Mouse (Mus musculus): ENCODE results near the gene Micu1. TPM values are rescaled to one million over a fixed set of nuclear protein-coding genes. Genes with fewer than 3 reads are reported as not detected.

Micu1 gene
- polyA plus RNA-seq, 1 experiment from 2014 or later: 69.1 TPM

GRCm38 (mm10) chr10:59729842-59730241 is 27.6 kb downstream of the Micu1 start:
- no peak for ATAC-seq
- H3K27me3 ChIP-seq (replicated peaks; ENCODE audit: control insufficient read depth, insufficient read depth, low read length): no peaks in the 10 kb centered on the region
- H3K4me1 ChIP-seq (ENCODE audit: control insufficient read depth, insufficient read depth, low read length): no peaks in the 10 kb centered on the region
- H3K27ac ChIP-seq (ENCODE audit: low read depth, low read length): no peak overlapping the region
- WGBS: 31% methylated on average over 4 of the region's 4 CpGs
- H3K4me3 ChIP-seq (ENCODE audit: low read depth, low read length): no peak overlapping the region
- peak; percentile 53 for DNase-seq (ENCODE audit: low spot score)
- no peak overlapping the region for H3K4me2 ChIP-seq (ENCODE audit: low read length)
- no peaks in the 10 kb centered on the region for H3K9me3 ChIP-seq (replicated peaks; ENCODE audit: control insufficient read depth, low read length)
- no peak overlapping the region for H3K9ac ChIP-seq (ENCODE audit: low read length)
- H3K36me3 ChIP-seq (ENCODE audit: control insufficient read depth, insufficient read depth, low read length): peaks cover 16% of the 10 kb centered on the region

GRCm38 (mm10) chr10:59736027-59736598 is 33.8 kb downstream of the Micu1 start:
- H3K9me3 ChIP-seq (replicated peaks; ENCODE audit: control insufficient read depth, low read length): no peaks in the 10 kb centered on the region
- peaks cover 16% of the 10 kb centered on the region for H3K36me3 ChIP-seq (ENCODE audit: control insufficient read depth, insufficient read depth, low read length)
- no peak overlapping the region for H3K4me2 ChIP-seq (ENCODE audit: low read length)
- no peak overlapping the region for H3K4me3 ChIP-seq (ENCODE audit: low read depth, low read length)
- no peak overlapping the region for H3K9ac ChIP-seq (ENCODE audit: low read length)
- DNase-seq (ENCODE audit: low spot score) (no peak), ATAC-seq (no peak)
- WGBS: 73% methylated on average over 11 of the region's 11 CpGs
- no peak overlapping the region for H3K27ac ChIP-seq (ENCODE audit: low read depth, low read length)
- H3K4me1 ChIP-seq (ENCODE audit: control insufficient read depth, insufficient read depth, low read length): no peaks in the 10 kb centered on the region
- H3K27me3 ChIP-seq (replicated peaks; ENCODE audit: control insufficient read depth, insufficient read depth, low read length): no peaks in the 10 kb centered on the region

GRCm38 (mm10) chr10:59741448-59741847 is 39.2 kb downstream of the Micu1 start:
- Histone ChIP-seq H3K27ac (ENCODE audit: low read depth, low read length) (no peak overlapping the region), H3K9ac (ENCODE audit: low read length) (no peak overlapping the region), H3K27me3 (replicated peaks; ENCODE audit: control insufficient read depth, insufficient read depth, low read length) (no peaks in the 10 kb centered on the region), H3K4me1 (ENCODE audit: control insufficient read depth, insufficient read depth, low read length) (no peaks in the 10 kb centered on the region), H3K36me3 (ENCODE audit: control insufficient read depth, insufficient read depth, low read length) (peaks cover 4% of the 10 kb centered on the region), H3K4me3 (ENCODE audit: low read depth, low read length) (no peak overlapping the region), H3K4me2 (ENCODE audit: low read length) (no peak overlapping the region), H3K9me3 (replicated peaks; ENCODE audit: control insufficient read depth, low read length) (no peaks in the 10 kb centered on the region)
- DNase-seq (ENCODE audit: low spot score) (no peak), ATAC-seq (no peak)
- 83% methylated on average over 4 of the region's 4 CpGs for whole genome bisulfite sequencing

GRCm38 (mm10) chr10:59743397-59743796 is 41.1 kb downstream of the Micu1 start:
- Histone ChIP-seq H3K27me3 (replicated peaks; ENCODE audit: control insufficient read depth, insufficient read depth, low read length) (no peaks in the 10 kb centered on the region), H3K36me3 (ENCODE audit: control insufficient read depth, insufficient read depth, low read length) (peaks cover 4% of the 10 kb centered on the region), H3K4me1 (ENCODE audit: control insufficient read depth, insufficient read depth, low read length) (no peaks in the 10 kb centered on the region), H3K4me2 (ENCODE audit: low read length) (no peak overlapping the region), H3K4me3 (ENCODE audit: low read depth, low read length) (no peak overlapping the region), H3K9me3 (replicated peaks; ENCODE audit: control insufficient read depth, low read length) (no peaks in the 10 kb centered on the region), H3K27ac (ENCODE audit: low read depth, low read length) (no peak overlapping the region), H3K9ac (ENCODE audit: low read length) (no peak overlapping the region)
- peak; percentile 31 for DNase-seq (ENCODE audit: low spot score)
- ATAC-seq: no peak
- WGBS: 62% methylated on average over 12 of the region's 12 CpGs

- DNase-seq (ENCODE audit: low spot score) (no peak), ATAC-seq (no peak)
- 73% methylated on average over 5 of the region's 5 CpGs for WGBS
- no peaks in the 10 kb centered on the region for H3K27me3 ChIP-seq (replicated peaks; ENCODE audit: control insufficient read depth, insufficient read depth, low read length)
- H3K27ac ChIP-seq (ENCODE audit: low read depth, low read length): no peak overlapping the region
- no peak overlapping the region for H3K9ac ChIP-seq (ENCODE audit: low read length)
- no peaks in the 10 kb centered on the region for H3K9me3 ChIP-seq (replicated peaks; ENCODE audit: control insufficient read depth, low read length)
- no peak overlapping the region for H3K4me3 ChIP-seq (ENCODE audit: low read depth, low read length)
- no peak overlapping the region for H3K4me2 ChIP-seq (ENCODE audit: low read length)
- H3K36me3 ChIP-seq (ENCODE audit: control insufficient read depth, insufficient read depth, low read length): peaks cover 4% of the 10 kb centered on the region
- H3K4me1 ChIP-seq (ENCODE audit: control insufficient read depth, insufficient read depth, low read length): no peaks in the 10 kb centered on the region
These were observed 41.7 kb downstream of the Micu1 start for GRCm38 (mm10) chr10:59743969-59744368.

GRCm38 (mm10) chr10:59747334-59747733 is 45.1 kb downstream of the Micu1 start:
- no peaks in the 10 kb centered on the region for H3K4me1 ChIP-seq (ENCODE audit: control insufficient read depth, insufficient read depth, low read length)
- H3K27me3 ChIP-seq (replicated peaks; ENCODE audit: control insufficient read depth, insufficient read depth, low read length): no peaks in the 10 kb centered on the region
- H3K9ac ChIP-seq (ENCODE audit: low read length): no peak overlapping the region
- 82% methylated on average over 7 of the region's 7 CpGs for WGBS
- H3K4me3 ChIP-seq (ENCODE audit: low read depth, low read length): no peak overlapping the region
- ATAC-seq: no peak
- DNase-seq (ENCODE audit: low spot score): no peak
- H3K27ac ChIP-seq (ENCODE audit: low read depth, low read length): no peak overlapping the region
- H3K4me2 ChIP-seq (ENCODE audit: low read length): no peak overlapping the region
- H3K36me3 ChIP-seq (ENCODE audit: control insufficient read depth, insufficient read depth, low read length): no peaks in the 10 kb centered on the region; the same call in 1 of the 2 replicates
- H3K9me3 ChIP-seq (replicated peaks; ENCODE audit: control insufficient read depth, low read length): no peaks in the 10 kb centered on the region

- H3K27me3 ChIP-seq (replicated peaks; ENCODE audit: control insufficient read depth, insufficient read depth, low read length): no peaks in the 10 kb centered on the region
- H3K4me1 ChIP-seq (ENCODE audit: control insufficient read depth, insufficient read depth, low read length): no peaks in the 10 kb centered on the region
- no peak overlapping the region for H3K27ac ChIP-seq (ENCODE audit: low read depth, low read length)
- DNase-seq (ENCODE audit: low spot score) (no peak), ATAC-seq (no peak)
- 83% methylated on average over 2 of the region's 2 CpGs for WGBS
- no peak overlapping the region for H3K9ac ChIP-seq (ENCODE audit: low read length)
- H3K4me3 ChIP-seq (ENCODE audit: low read depth, low read length): no peak overlapping the region
- no peaks in the 10 kb centered on the region for H3K36me3 ChIP-seq (ENCODE audit: control insufficient read depth, insufficient read depth, low read length)
- H3K4me2 ChIP-seq (ENCODE audit: low read length): no peak overlapping the region
- no peaks in the 10 kb centered on the region for H3K9me3 ChIP-seq (replicated peaks; ENCODE audit: control insufficient read depth, low read length)
These were observed 46.5 kb downstream of the Micu1 start for GRCm38 (mm10) chr10:59748699-59749200.

- H3K9ac ChIP-seq (ENCODE audit: low read length): no peak overlapping the region
- DNase-seq (ENCODE audit: low spot score): no peak
- 67% methylated on average over 9 of the region's 9 CpGs for WGBS
- no peaks in the 10 kb centered on the region for H3K36me3 ChIP-seq (ENCODE audit: control insufficient read depth, insufficient read depth, low read length)
- H3K4me3 ChIP-seq (ENCODE audit: low read depth, low read length): no peak overlapping the region
- H3K4me2 ChIP-seq (ENCODE audit: low read length): no peak overlapping the region
- no peaks in the 10 kb centered on the region for H3K9me3 ChIP-seq (replicated peaks; ENCODE audit: control insufficient read depth, low read length)
- H3K4me1 ChIP-seq (ENCODE audit: control insufficient read depth, insufficient read depth, low read length): peaks cover 16% of the 10 kb centered on the region
- H3K27ac ChIP-seq (ENCODE audit: low read depth, low read length): no peak overlapping the region
- ATAC-seq: no peak
- 0 out of 2 replicates have a peak, but pooled peaks cover 3% of the 10 kb centered on the region for H3K27me3 ChIP-seq (replicated peaks; ENCODE audit: control insufficient read depth, insufficient read depth, low read length)
These were observed 51.3 kb downstream of the Micu1 start for GRCm38 (mm10) chr10:59753538-59754069.

GRCm38 (mm10) chr10:59754104-59754503 is 51.8 kb downstream of the Micu1 start:
- Histone ChIP-seq H3K4me2 (ENCODE audit: low read length) (no peak overlapping the region), H3K36me3 (ENCODE audit: control insufficient read depth, insufficient read depth, low read length) (no peaks in the 10 kb centered on the region), H3K4me1 (ENCODE audit: control insufficient read depth, insufficient read depth, low read length) (peaks cover 16% of the 10 kb centered on the region), H3K27ac (ENCODE audit: low read depth, low read length) (no peak overlapping the region), H3K27me3 (replicated peaks; ENCODE audit: control insufficient read depth, insufficient read depth, low read length) (0 out of 2 replicates have a peak, but pooled peaks cover 3% of the 10 kb centered on the region), H3K4me3 (ENCODE audit: low read depth, low read length) (no peak overlapping the region), H3K9me3 (replicated peaks; ENCODE audit: control insufficient read depth, low read length) (no peaks in the 10 kb centered on the region), H3K9ac (ENCODE audit: low read length) (no peak overlapping the region)
- DNase-seq (ENCODE audit: low spot score) (no peak), ATAC-seq (no peak)
- WGBS: 70% methylated on average over 1 of the region's 1 CpGs
